Mouse (Mus musculus): ENCODE measurements around the gene Cabp7.

- no peak for TF ChIP-seq CTCF (IDR thresholded peaks at IDR 0.05; ENCODE audit: borderline replicate concordance, control insufficient read depth, extremely low read depth, insufficient read depth, low read length, poor library complexity)
- no peak for TF ChIP-seq POLR2A (IDR thresholded peaks at IDR 0.05; ENCODE audit: control insufficient read depth, extremely low read depth, insufficient read depth, low read length, poor library complexity)
These were observed 17.1 kb upstream of the Cabp7 start for GRCm38 (mm10) chr11:4763631-4764030.
